Mouse (Mus musculus) hindbrain, embryonic 15.5 days (tissue): ENCODE measurements around the gene Vipr1. TPM values are rescaled to one million over a fixed set of nuclear protein-coding genes. Genes with fewer than 3 reads are reported as not detected.

ENCODE experiments used
- ATAC-seq: fragments of 200-750 bp; cut with Nextera tagmentation; 2 replicates; pipeline ENCODE4 v1.8.0; 2017; ENCODE audit warnings: low read depth, moderate number of reproducible peaks, moderate TSS enrichment; ENCODE audit not compliant: low FRiP score
- H3K27ac ChIP-seq: fragments of 300-500 bp; sonication (generic); replicated peaks from 2 replicates; pipeline ENCODE4 v1.5.1; 2015; ENCODE audit warnings: mild to moderate bottlenecking, inconsistent platforms
- H3K27me3 ChIP-seq: fragments of 300-500 bp; sonication (generic); 2 replicates; pipeline ENCODE4 v1.6.1; 2015; ENCODE audit warnings: control low read depth, inconsistent platforms
- H3K36me3 ChIP-seq: fragments of 300-500 bp; sonication (generic); 2 replicates; pipeline ENCODE4 v1.6.1; 2015; ENCODE audit warnings: control low read depth, inconsistent platforms
- H3K4me1 ChIP-seq: fragments of 300-500 bp; sonication (generic); replicated peaks from 2 replicates; pipeline ENCODE4 v1.6.1; 2015; ENCODE audit warnings: control low read depth, inconsistent platforms
- H3K4me2 ChIP-seq: fragments of 300-500 bp; sonication (generic); 2 replicates; pipeline ENCODE4 v1.6.1; 2015; ENCODE audit warnings: moderate library complexity, mild to moderate bottlenecking, inconsistent platforms
- H3K4me3 ChIP-seq: fragments of 300-500 bp; sonication (generic); 2 replicates; pipeline ENCODE4 v1.5.1; 2015; ENCODE audit warnings: mild to moderate bottlenecking, inconsistent platforms
- H3K9ac ChIP-seq: fragments of 300-500 bp; sonication (generic); 2 replicates; pipeline ENCODE4 v1.6.1; 2015; ENCODE audit warnings: inconsistent platforms
- H3K9me3 ChIP-seq: fragments of 300-500 bp; sonication (generic); 2 replicates; pipeline ENCODE4 v1.6.1; 2016; ENCODE audit warnings: control low read depth, inconsistent platforms
- WGBS: fragments of 180-500 bp; shearing (Covaris S2); methylation state at CpG from one replicate; pipeline ENCODE4 v1.1.7; 2015; 5-methylcytosine and 5-hydroxymethylcytosine counted together
- polyA plus RNA-seq: library from polyadenylated mRNA; unstranded; fragments of >200 nt; fragmentation: Nextera tagmentation; extraction: Ambion mirVana; gene quantifications from 2 replicates; pipeline ENCODE4 v1.2.1, GENCODE M21; 2015

Vipr1 gene
- polyA plus RNA-seq, 1 experiment from 2014 or later: 0.30 TPM

- no peak for ATAC-seq
- Histone ChIP-seq H3K36me3 (no peaks in the 10 kb centered on the region), H3K9ac (no peak overlapping the region), H3K4me1 (no peaks in the 10 kb centered on the region; the same call in 1 of the 2 replicates), H3K4me3 (no peak overlapping the region), H3K27ac (no peak overlapping the region), H3K27me3 (no peaks in the 10 kb centered on the region), H3K9me3 (no peaks in the 10 kb centered on the region), H3K4me2 (no peak overlapping the region)
- WGBS: 75% methylated on average over 6 of the region's 6 CpGs
Observed at GRCm38 (mm10) chr9:121609381-121609780, 33.1 kb upstream of the Vipr1 start.

- Histone ChIP-seq H3K9me3 (no peaks in the 10 kb centered on the region), H3K4me1 (no peaks in the 10 kb centered on the region), H3K4me2 (no peak overlapping the region), H3K4me3 (no peak overlapping the region), H3K9ac (no peak overlapping the region), H3K36me3 (no peaks in the 10 kb centered on the region), H3K27ac (no peak overlapping the region), H3K27me3 (no peaks in the 10 kb centered on the region)
- 68% methylated on average over 5 of the region's 5 CpGs for WGBS
- no peak for ATAC-seq
Observed at GRCm38 (mm10) chr9:121613192-121613591, 29.3 kb upstream of the Vipr1 start.

DNA sequence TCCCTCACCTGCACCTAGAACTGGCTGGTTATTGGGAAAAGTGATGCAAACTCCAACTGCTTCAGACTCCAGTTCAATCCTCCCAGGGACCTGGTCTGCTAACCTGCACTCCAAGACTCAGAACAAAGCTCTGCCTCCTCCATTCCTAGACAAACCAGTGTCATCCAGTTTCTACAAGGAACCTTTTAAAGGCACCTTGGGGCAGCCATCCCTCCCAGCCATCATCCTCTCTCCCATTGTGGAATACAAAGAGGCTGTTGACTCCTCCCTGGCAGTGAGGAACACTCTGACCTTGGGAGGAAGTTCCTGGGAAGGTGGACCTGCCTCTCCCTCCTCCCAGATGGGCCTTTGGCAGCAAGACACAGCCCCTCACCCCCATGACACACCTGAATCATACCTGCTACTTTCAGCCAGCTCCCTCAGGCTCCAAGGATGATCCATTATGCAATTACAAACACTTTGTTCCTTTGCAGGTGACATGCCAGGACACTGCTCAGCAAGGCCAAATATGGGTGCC is 28.2 kb upstream of the Vipr1 start:
- Histone ChIP-seq H3K27me3 (no peaks in the 10 kb centered on the region), H3K36me3 (no peaks in the 10 kb centered on the region), H3K4me3 (no peak overlapping the region), H3K4me1 (no peaks in the 10 kb centered on the region), H3K9me3 (no peaks in the 10 kb centered on the region), H3K9ac (no peak overlapping the region), H3K27ac (no peak overlapping the region), H3K4me2 (no peak overlapping the region)
- no peak for ATAC-seq

- H3K36me3 ChIP-seq: no peaks in the 10 kb centered on the region
- no peak overlapping the region for H3K4me2 ChIP-seq
- no peak for ATAC-seq
- H3K4me1 ChIP-seq: no peaks in the 10 kb centered on the region
- no peak overlapping the region for H3K27ac ChIP-seq
- H3K4me3 ChIP-seq: no peak overlapping the region
- H3K27me3 ChIP-seq: no peaks in the 10 kb centered on the region
- no peaks in the 10 kb centered on the region for H3K9me3 ChIP-seq
- no peak overlapping the region for H3K9ac ChIP-seq
- 100% methylated on average over 1 of the region's 3 CpGs for WGBS
Observed at GRCm38 (mm10) chr9:121616471-121616870, 26.0 kb upstream of the Vipr1 start.

GRCm38 (mm10) chr9:121619441-121619840 is 23.1 kb upstream of the Vipr1 start:
- no peaks in the 10 kb centered on the region for H3K4me1 ChIP-seq
- no peak overlapping the region for H3K4me2 ChIP-seq
- no peaks in the 10 kb centered on the region for H3K9me3 ChIP-seq
- 53% methylated on average over 7 of the region's 7 CpGs for WGBS
- H3K36me3 ChIP-seq: no peaks in the 10 kb centered on the region
- H3K4me3 ChIP-seq: no peak overlapping the region
- H3K27me3 ChIP-seq: no peaks in the 10 kb centered on the region
- H3K9ac ChIP-seq: no peak overlapping the region
- H3K27ac ChIP-seq: no peak overlapping the region
- no peak for ATAC-seq

DNA sequence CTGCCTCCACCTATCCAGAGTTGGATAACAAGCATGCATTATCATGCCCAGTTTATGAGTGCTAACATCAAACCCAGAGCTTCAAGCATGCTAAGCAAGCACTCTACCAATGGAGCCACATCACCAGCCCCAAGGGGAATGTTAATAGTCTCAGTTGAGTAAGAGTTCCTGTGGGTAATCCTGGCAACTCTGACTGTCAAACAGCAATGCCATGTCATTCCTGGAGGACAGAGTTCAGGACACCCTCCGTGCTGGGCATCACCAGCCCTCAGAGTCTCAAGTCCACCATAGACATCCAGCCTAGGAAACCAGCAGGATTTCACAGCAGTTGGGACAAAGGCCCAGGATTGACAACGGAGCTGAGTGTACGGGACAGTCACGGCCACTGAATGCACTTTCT is 19.3 kb upstream of the Vipr1 start:
- Histone ChIP-seq H3K4me2 (no peak overlapping the region), H3K36me3 (no peaks in the 10 kb centered on the region), H3K27ac (no peak overlapping the region), H3K27me3 (no peaks in the 10 kb centered on the region), H3K4me1 (no peaks in the 10 kb centered on the region), H3K4me3 (no peak overlapping the region), H3K9me3 (no peaks in the 10 kb centered on the region), H3K9ac (no peak overlapping the region)
- 86% methylated on average over 4 of the region's 4 CpGs for WGBS
- no peak for ATAC-seq

GRCm38 (mm10) chr9:121624920-121625319 is 17.6 kb upstream of the Vipr1 start:
- 90% methylated on average over 2 of the region's 2 CpGs for WGBS
- H3K27me3 ChIP-seq: no peaks in the 10 kb centered on the region
- no peak overlapping the region for H3K27ac ChIP-seq
- ATAC-seq: no peak
- H3K36me3 ChIP-seq: no peaks in the 10 kb centered on the region
- H3K9me3 ChIP-seq: no peaks in the 10 kb centered on the region
- H3K9ac ChIP-seq: no peak overlapping the region
- H3K4me2 ChIP-seq: no peak overlapping the region
- H3K4me3 ChIP-seq: no peak overlapping the region
- no peaks in the 10 kb centered on the region for H3K4me1 ChIP-seq

DNA sequence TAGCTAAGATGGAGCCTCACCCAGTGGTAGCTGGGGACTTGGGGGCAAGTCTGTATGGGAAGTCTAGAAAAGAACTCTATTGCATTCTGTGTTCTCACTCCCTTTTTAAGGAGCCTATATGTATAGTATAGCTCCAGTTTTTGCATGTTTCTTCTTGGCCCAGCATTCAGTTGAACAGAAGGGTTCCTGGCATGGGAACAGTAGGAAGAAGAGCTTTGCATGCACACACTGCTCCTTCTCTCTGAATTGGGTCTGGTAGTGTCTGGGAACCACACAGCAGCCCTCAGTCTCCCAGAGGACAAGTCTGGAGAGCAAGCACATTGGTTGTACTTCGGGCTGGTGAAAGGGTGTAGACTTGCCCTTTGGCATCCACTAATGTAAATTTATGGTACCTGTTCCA is 11.9 kb upstream of the Vipr1 start:
- H3K4me1 ChIP-seq: no peaks in the 10 kb centered on the region
- H3K9me3 ChIP-seq: no peaks in the 10 kb centered on the region
- H3K36me3 ChIP-seq: no peaks in the 10 kb centered on the region
- no peak for ATAC-seq
- 92% methylated on average over 1 of the region's 1 CpGs for WGBS
- no peaks in the 10 kb centered on the region for H3K27me3 ChIP-seq
- no peak overlapping the region for H3K4me2 ChIP-seq
- no peak overlapping the region for H3K9ac ChIP-seq
- no peak overlapping the region for H3K4me3 ChIP-seq
- H3K27ac ChIP-seq: no peak overlapping the region

GRCm38 (mm10) chr9:121631946-121632345 is 10.6 kb upstream of the Vipr1 start:
- no peak overlapping the region for H3K27ac ChIP-seq
- H3K9me3 ChIP-seq: no peaks in the 10 kb centered on the region
- no peak for ATAC-seq
- WGBS: 73% methylated on average over 4 of the region's 4 CpGs
- H3K9ac ChIP-seq: no peak overlapping the region
- no peak overlapping the region for H3K4me3 ChIP-seq
- H3K27me3 ChIP-seq: no peaks in the 10 kb centered on the region
- no peaks in the 10 kb centered on the region for H3K4me1 ChIP-seq
- H3K4me2 ChIP-seq: no peak overlapping the region
- no peaks in the 10 kb centered on the region for H3K36me3 ChIP-seq

DNA sequence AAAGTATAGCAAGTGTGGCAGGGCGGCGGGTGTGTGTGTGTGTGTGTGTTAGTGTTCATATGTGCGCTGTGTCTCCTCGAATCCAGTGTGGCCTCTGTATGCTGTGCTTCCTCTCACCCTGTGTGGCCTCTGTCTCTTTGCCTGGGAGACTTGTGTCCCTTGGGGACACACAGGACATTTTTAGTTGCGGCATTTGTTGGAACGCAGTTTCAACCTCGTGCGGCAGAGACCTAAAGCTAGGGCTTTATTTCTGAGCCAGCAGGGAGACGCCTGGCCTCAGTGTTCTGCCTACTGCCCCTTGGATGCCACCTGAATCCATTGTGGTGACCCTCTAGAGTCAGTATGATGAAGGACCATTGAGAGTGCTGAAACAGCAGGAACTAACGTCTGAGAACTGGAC is 9.6 kb upstream of the Vipr1 start:
- H3K4me1 ChIP-seq: no peaks in the 10 kb centered on the region
- no peak overlapping the region for H3K4me2 ChIP-seq
- no peaks in the 10 kb centered on the region for H3K9me3 ChIP-seq
- H3K27ac ChIP-seq: no peak overlapping the region
- no peaks in the 10 kb centered on the region for H3K36me3 ChIP-seq
- 83% methylated on average over 10 of the region's 10 CpGs for WGBS
- no peak for ATAC-seq
- no peaks in the 10 kb centered on the region for H3K27me3 ChIP-seq
- H3K4me3 ChIP-seq: no peak overlapping the region
- no peak overlapping the region for H3K9ac ChIP-seq

- no peak overlapping the region for H3K27ac ChIP-seq
- no peaks in the 10 kb centered on the region for H3K9me3 ChIP-seq
- no peaks in the 10 kb centered on the region for H3K27me3 ChIP-seq
- H3K36me3 ChIP-seq: no peaks in the 10 kb centered on the region
- no peak overlapping the region for H3K9ac ChIP-seq
- no peaks in the 10 kb centered on the region for H3K4me1 ChIP-seq
- H3K4me3 ChIP-seq: no peak overlapping the region
- whole genome bisulfite sequencing: 89% methylated on average over 6 of the region's 6 CpGs
- ATAC-seq: no peak
- no peak overlapping the region for H3K4me2 ChIP-seq
Observed at GRCm38 (mm10) chr9:121633306-121633705, 9.2 kb upstream of the Vipr1 start.

DNA sequence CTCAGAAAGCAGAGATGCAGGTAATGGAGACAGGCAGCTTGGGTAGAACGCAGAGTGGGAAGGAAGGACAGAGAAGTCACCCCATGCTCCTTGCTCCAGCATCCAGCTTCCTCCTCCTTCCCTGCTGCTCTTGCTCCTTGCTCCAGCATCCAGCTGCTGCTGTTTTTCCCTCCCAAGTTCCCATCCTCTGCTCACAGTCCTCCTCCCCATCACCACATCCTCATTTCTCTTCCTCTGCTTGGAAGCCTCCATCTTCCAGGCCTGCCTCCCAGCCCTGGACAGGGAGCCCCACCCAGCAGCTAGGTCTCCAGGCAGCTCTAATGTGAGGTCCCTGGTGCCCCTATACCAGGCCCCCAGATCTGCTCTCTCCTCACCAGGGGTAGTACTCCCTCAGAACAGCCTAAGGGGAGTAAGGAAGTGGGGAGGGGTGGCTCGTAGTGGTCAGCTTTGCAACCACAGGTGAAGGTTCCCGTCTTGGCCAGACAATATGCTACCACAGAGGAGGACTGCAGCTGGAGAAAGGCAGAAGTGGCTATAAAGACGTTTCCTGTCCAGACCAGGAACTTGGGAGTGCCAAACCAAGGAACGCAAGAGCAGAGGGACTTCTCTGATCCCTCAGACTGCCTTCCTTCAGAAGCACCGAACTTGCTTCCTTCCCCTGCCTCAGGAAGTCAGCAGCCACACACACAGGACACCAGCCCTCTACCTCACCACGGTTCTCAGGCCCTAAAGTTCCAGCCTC is 6.5 kb upstream of the Vipr1 start:
- no peak for ATAC-seq
- 60% methylated on average over 7 of the region's 7 CpGs for WGBS
- Histone ChIP-seq H3K36me3 (no peaks in the 10 kb centered on the region), H3K9me3 (no peaks in the 10 kb centered on the region), H3K4me1 (peaks cover 4% of the 10 kb centered on the region; the same call in 1 of the 2 replicates), H3K4me3 (no peak overlapping the region), H3K27ac (no peak overlapping the region), H3K4me2 (no peak overlapping the region), H3K27me3 (peaks cover 19% of the 10 kb centered on the region), H3K9ac (no peak overlapping the region)

- 39% methylated on average over 16 of the region's 16 CpGs for whole genome bisulfite sequencing
- no peaks in the 10 kb centered on the region for H3K9me3 ChIP-seq
- H3K9ac ChIP-seq: no peak overlapping the region
- no peak overlapping the region for H3K27ac ChIP-seq
- H3K4me3 ChIP-seq: no peak overlapping the region
- peaks cover 44% of the 10 kb centered on the region for H3K27me3 ChIP-seq
- H3K36me3 ChIP-seq: no peaks in the 10 kb centered on the region
- no peak overlapping the region for H3K4me2 ChIP-seq
- no peak for ATAC-seq
- H3K4me1 ChIP-seq: peaks cover 24% of the 10 kb centered on the region
Observed at GRCm38 (mm10) chr9:121639790-121640189, 2.7 kb upstream of the Vipr1 start.
